ENCODE assay signal across 10 mouse cellular contexts in the genomic region with DNA sequence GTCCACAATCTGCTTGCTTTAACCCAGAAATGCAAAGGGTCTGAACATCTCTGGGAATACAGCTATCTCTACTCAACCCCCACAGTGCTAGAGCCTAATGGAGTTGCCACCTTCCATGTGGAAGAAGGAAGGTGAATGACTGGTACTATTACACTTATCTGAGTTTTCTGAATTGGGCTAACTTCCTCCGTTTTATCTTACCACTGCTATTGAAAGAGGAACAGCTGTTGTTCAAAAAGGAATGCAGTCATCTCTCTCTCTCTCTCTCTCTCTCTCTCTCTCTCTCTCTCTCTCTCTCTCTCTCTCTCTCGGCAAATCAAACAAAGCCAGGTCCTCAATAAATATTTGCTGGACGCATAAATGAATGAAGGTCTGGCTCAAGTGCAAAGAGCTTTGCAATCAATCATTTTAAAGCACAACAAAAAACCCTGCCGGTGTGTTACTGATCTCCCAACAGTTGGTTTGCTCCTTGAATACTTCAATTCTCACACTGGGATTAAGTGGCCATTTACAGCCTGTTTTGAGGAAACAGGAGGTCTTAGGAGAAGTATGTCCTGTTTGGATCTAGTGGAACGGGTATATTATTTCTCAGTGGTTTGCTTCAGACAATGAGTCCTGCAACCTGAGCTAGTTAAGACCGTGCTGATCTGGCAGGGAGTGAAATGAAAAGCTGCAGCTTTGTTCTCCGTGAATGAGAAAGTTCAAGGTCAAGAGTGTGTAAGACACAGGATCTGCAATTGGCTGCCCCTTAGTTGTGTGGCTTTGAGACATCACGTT. TPM values are rescaled to one million over a fixed set of nuclear protein-coding genes. Genes with fewer than 3 reads are reported as not detected.
DNase-seq lines count a peak whose midpoint lies in the region; ATAC-seq and TF ChIP-seq lines count a peak whose summit lies in the region.
"Had no signal": no experiment of that assay in that cellular context is flagged by ENCODE, and none has a peak within 500 bp of the region (broad histone marks: within the 10 kb centered on the region; RNA-seq: fewer than 3 reads in every experiment).

No protein-coding gene starts in this region.

- no peaks in the 10 kb centered on the region for H3K4me1 ChIP-seq in heart, postnatal 0 days (ENCODE audit: control insufficient read depth, insufficient read depth)
- peaks cover 11% of the 10 kb centered on the region; the same call in 1 of the 2 replicates for H3K4me1 ChIP-seq in midbrain, embryonic 12.5 days
- no peaks in the 10 kb centered on the region for H3K4me1 ChIP-seq in midbrain, embryonic 16.5 days (ENCODE audit: control insufficient read depth, insufficient read depth, low read length)
- peaks cover 5% of the 10 kb centered on the region for H3K4me1 ChIP-seq in forebrain, embryonic 14.5 days (ENCODE audit: control insufficient read depth, insufficient read depth, low read length)
- peaks cover 7% of the 10 kb centered on the region for H3K4me1 ChIP-seq in stomach, embryonic 15.5 days

- no peak for ATAC-seq in heart, postnatal 0 days (ENCODE audit: insufficient read depth, low read depth)
- no peak for ATAC-seq in midbrain, embryonic 12.5 days (ENCODE audit: low FRiP score, low read depth)
- no peak for ATAC-seq in midbrain, embryonic 16.5 days
- ATAC-seq in forebrain, embryonic 14.5 days: peak; percentile 81
- no peak; the same call in 1 of the 2 replicates for ATAC-seq in stomach, embryonic 15.5 days (ENCODE audit: insufficient read depth, low FRiP score, low read depth)

- 18% methylated on average over 8 of the region's 8 CpGs for WGBS in heart, postnatal 0 days
- WGBS in midbrain, embryonic 12.5 days: 16% methylated on average over 8 of the region's 8 CpGs
- WGBS in midbrain, embryonic 16.5 days: 14% methylated on average over 8 of the region's 8 CpGs
- 2% methylated on average over 8 of the region's 8 CpGs for WGBS in forebrain, embryonic 14.5 days
- WGBS in stomach, embryonic 15.5 days: 5% methylated on average over 8 of the region's 8 CpGs

- H3K9ac ChIP-seq in heart, postnatal 0 days (replicated peaks; ENCODE audit: low read depth, low read length): no peak overlapping the region
- H3K9ac ChIP-seq in midbrain, embryonic 12.5 days (replicated peaks): 0 out of 2 replicates have a peak overlapping the region, but pooled peaks have one; percentile 28
- no peak overlapping the region for H3K9ac ChIP-seq in midbrain, embryonic 16.5 days (ENCODE audit: low read depth, low read length)
- H3K9ac ChIP-seq in forebrain, embryonic 14.5 days (ENCODE audit: low read length): peak overlapping the region; percentile 41; the same call in 1 of the 2 replicates
- H3K9ac ChIP-seq in stomach, embryonic 15.5 days: 0 out of 2 replicates have a peak overlapping the region, but pooled peaks have one; percentile 6

- no peaks in the 10 kb centered on the region for H3K27me3 ChIP-seq in heart, postnatal 0 days (ENCODE audit: control insufficient read depth, insufficient read depth, low read length)
- no peaks in the 10 kb centered on the region for H3K27me3 ChIP-seq in midbrain, embryonic 12.5 days
- H3K27me3 ChIP-seq in midbrain, embryonic 16.5 days (ENCODE audit: control insufficient read depth, insufficient read depth, low read depth, low read length): no peaks in the 10 kb centered on the region
- no peaks in the 10 kb centered on the region for H3K27me3 ChIP-seq in forebrain, embryonic 14.5 days (replicated peaks; ENCODE audit: control insufficient read depth, insufficient read depth, low read length)
- H3K27me3 ChIP-seq in stomach, embryonic 15.5 days (replicated peaks): no peaks in the 10 kb centered on the region

- no peak overlapping the region for H3K27ac ChIP-seq in heart, postnatal 0 days (ENCODE audit: low read depth)
- H3K27ac ChIP-seq in midbrain, embryonic 12.5 days (replicated peaks): 0 out of 2 replicates have a peak overlapping the region, but pooled peaks have one; percentile 39
- H3K27ac ChIP-seq in midbrain, embryonic 16.5 days (ENCODE audit: low read length): no peak overlapping the region
- 0 out of 2 replicates have a peak overlapping the region, but pooled peaks have one; percentile 24 for H3K27ac ChIP-seq in forebrain, embryonic 14.5 days (ENCODE audit: low read depth, low read length)
- peak overlapping the region; percentile 72 for H3K27ac ChIP-seq in stomach, embryonic 15.5 days

- no peak for TF ChIP-seq EP300 in heart, postnatal 0 days (IDR thresholded peaks at IDR 0.05; ENCODE audit: low read depth)

- no peak overlapping the region for H3K4me2 ChIP-seq in heart, postnatal 0 days (ENCODE audit: low read depth, low read length)
- no peak overlapping the region for H3K4me2 ChIP-seq in midbrain, embryonic 12.5 days (replicated peaks)
- no peak overlapping the region for H3K4me2 ChIP-seq in midbrain, embryonic 16.5 days (ENCODE audit: low read length)
- peak overlapping the region; percentile 7; the same call in 1 of the 2 replicates for H3K4me2 ChIP-seq in forebrain, embryonic 14.5 days (ENCODE audit: low read length)
- H3K4me2 ChIP-seq in stomach, embryonic 15.5 days: peak overlapping the region; percentile 39

- H3K9me3 ChIP-seq in heart, postnatal 0 days (replicated peaks; ENCODE audit: control insufficient read depth, low read length): no peaks in the 10 kb centered on the region
- no peaks in the 10 kb centered on the region for H3K9me3 ChIP-seq in midbrain, embryonic 12.5 days
- no peaks in the 10 kb centered on the region for H3K9me3 ChIP-seq in midbrain, embryonic 16.5 days (replicated peaks; ENCODE audit: control insufficient read depth, low read length, poor library complexity, severe bottlenecking)
- H3K9me3 ChIP-seq in forebrain, embryonic 14.5 days (replicated peaks; ENCODE audit: control insufficient read depth, low read length): no peaks in the 10 kb centered on the region
- H3K9me3 ChIP-seq in stomach, embryonic 15.5 days: no peaks in the 10 kb centered on the region

- peak; percentile 24 for DNase-seq in heart, postnatal 0 days (ENCODE audit: low spot score)
- DNase-seq in heart, adult 9 months (ENCODE audit: low spot score in 2 of 2): no peak
- peak; percentile 67 for DNase-seq in forebrain, embryonic 14.5 days (ENCODE audit: low spot score)
- DNase-seq in thymus, adult 18-20 months: no peak
- no peak for DNase-seq in cerebellum, postnatal 10 days
- DNase-seq: heart, postnatal 10 days; layer of hippocampus, adult 9-11 months had no signal

- H3K36me3 ChIP-seq in heart, postnatal 0 days (replicated peaks; ENCODE audit: control insufficient read depth, insufficient read depth, low read length): no peaks in the 10 kb centered on the region
- H3K36me3 ChIP-seq in midbrain, embryonic 12.5 days: no peaks in the 10 kb centered on the region
- no peaks in the 10 kb centered on the region for H3K36me3 ChIP-seq in midbrain, embryonic 16.5 days (ENCODE audit: control insufficient read depth, insufficient read depth, low read length)
- H3K36me3 ChIP-seq in forebrain, embryonic 14.5 days (ENCODE audit: control insufficient read depth, insufficient read depth, low read length): no peaks in the 10 kb centered on the region
- no peaks in the 10 kb centered on the region for H3K36me3 ChIP-seq in stomach, embryonic 15.5 days

- H3K4me3 ChIP-seq in heart, postnatal 0 days (ENCODE audit: low read depth, low read length): no peak overlapping the region
- H3K4me3 ChIP-seq in midbrain, embryonic 12.5 days: no peak overlapping the region
- no peak overlapping the region for H3K4me3 ChIP-seq in midbrain, embryonic 16.5 days (ENCODE audit: low read depth, low read length)
- no peak overlapping the region for H3K4me3 ChIP-seq in forebrain, embryonic 14.5 days (ENCODE audit: low read depth, low read length)
- H3K4me3 ChIP-seq in stomach, embryonic 15.5 days (replicated peaks): 0 out of 2 replicates have a peak overlapping the region, but pooled peaks have one; percentile 3

- no peak for TF ChIP-seq CTCF in heart, postnatal 0 days (IDR thresholded peaks at IDR 0.05; ENCODE audit: low read depth)

RNA-seq across cellular contexts. Expression of gene Pak1ip1, which starts 6.1 kb away (rescaled TPM):
- 38.2 and 43.5 TPM in 2 replicates for total RNA-seq in heart, postnatal 0 days (2014; rRNA removed; ENCODE audit: low replicate concordance)
- polyA plus RNA-seq in heart, postnatal 0 days (2015; fragmentation: Nextera tagmentation; extraction: Ambion mirVana): 43.1 and 48.0 TPM in 2 replicates
- polyA plus RNA-seq in midbrain, embryonic 12.5 days (2016; fragmentation: Nextera tagmentation; extraction: Ambion mirVana): 78.5 and 82.8 TPM in 2 replicates
- 53.9 and 64.8 TPM in 2 replicates for polyA plus RNA-seq in midbrain, embryonic 16.5 days (2015; fragmentation: Nextera tagmentation; extraction: Ambion mirVana)
- polyA plus RNA-seq in forebrain, embryonic 14.5 days (2014; fragmentation: Nextera tagmentation; extraction: Ambion mirVana): 84.8 and 86.7 TPM in 2 replicates
- 69.0 and 73.9 TPM in 2 replicates for polyA plus RNA-seq in stomach, embryonic 15.5 days (2015; fragmentation: Nextera tagmentation; extraction: Ambion mirVana)

RNA-seq across cellular contexts. Expression of gene Tmem14c, which starts 21.4 kb away (rescaled TPM):
- 116 and 142 TPM in 2 replicates for total RNA-seq in heart, postnatal 0 days (2014; rRNA removed; ENCODE audit: low replicate concordance)
- 282 and 290 TPM in 2 replicates for polyA plus RNA-seq in heart, postnatal 0 days (2015; fragmentation: Nextera tagmentation; extraction: Ambion mirVana)
- 140 and 151 TPM in 2 replicates for polyA plus RNA-seq in midbrain, embryonic 12.5 days (2016; fragmentation: Nextera tagmentation; extraction: Ambion mirVana)
- 107 and 117 TPM in 2 replicates for polyA plus RNA-seq in midbrain, embryonic 16.5 days (2015; fragmentation: Nextera tagmentation; extraction: Ambion mirVana)
- 132 and 161 TPM in 2 replicates for polyA plus RNA-seq in forebrain, embryonic 14.5 days (2014; fragmentation: Nextera tagmentation; extraction: Ambion mirVana)
- polyA plus RNA-seq in stomach, embryonic 15.5 days (2015; fragmentation: Nextera tagmentation; extraction: Ambion mirVana): 262 and 275 TPM in 2 replicates

Comparison
In these comparisons a context has a peak if more than half of its experiments do, and no peak if none do; other contexts are left out.
1. DNase-seq: peak in heart, postnatal 0 days (single experiment) and forebrain, embryonic 14.5 days (single experiment); none in heart, adult 9 months (0 of 2), thymus, adult 18-20 months (0 of 2) and cerebellum, postnatal 10 days (0 of 2).
2. H3K27ac ChIP-seq: peak in midbrain, embryonic 12.5 days (single experiment), forebrain, embryonic 14.5 days (single experiment) and stomach, embryonic 15.5 days (single experiment); none in heart, postnatal 0 days (single experiment) and midbrain, embryonic 16.5 days (single experiment).
3. H3K9ac ChIP-seq: peak in midbrain, embryonic 12.5 days (single experiment), forebrain, embryonic 14.5 days (single experiment) and stomach, embryonic 15.5 days (single experiment); none in heart, postnatal 0 days (single experiment) and midbrain, embryonic 16.5 days (single experiment).
4. H3K4me2 ChIP-seq: peak in forebrain, embryonic 14.5 days (single experiment) and stomach, embryonic 15.5 days (single experiment); none in heart, postnatal 0 days (single experiment), midbrain, embryonic 12.5 days (single experiment) and midbrain, embryonic 16.5 days (single experiment).